Mouse (Mus musculus): ENCODE results near the gene Gm8369.
"Not testable (repeated sequence)": the region's sequence is repeated elsewhere in the genome, so short reads cannot be mapped to it uniquely, and the experiment has no call there.

Gene Gm8369

GRCm38 (mm10) chr19:11485746-11486145 lies at the start of gene Gm8369:
Gm8369 (plus strand) TSS chr19:11485938.
- DNase-seq: no peak

- no peak for DNase-seq
Observed at GRCm38 (mm10) chr19:11443338-11443737, 42.4 kb upstream of the Gm8369 start, which contains the start of gene Ms4a4b. Ms4a4b (plus strand) TSS chr19:11443553.

GRCm38 (mm10) chr19:11443964-11444363 lies 41.8 kb upstream of the Gm8369 start:
- no peak for DNase-seq

GRCm38 (mm10) chr19:11447238-11447637 lies 38.5 kb upstream of the Gm8369 start:
- no peak for DNase-seq

GRCm38 (mm10) chr19:11459041-11459440 lies 26.7 kb upstream of the Gm8369 start:
- not testable (repeated sequence) for DNase-seq

- DNase-seq: not testable (repeated sequence)
Observed at GRCm38 (mm10) chr19:11464795-11465194, 20.9 kb upstream of the Gm8369 start.

- DNase-seq: no peak
Observed at GRCm38 (mm10) chr19:11466471-11466870, 19.3 kb upstream of the Gm8369 start.

- not testable (repeated sequence) for DNase-seq
Observed at GRCm38 (mm10) chr19:11468361-11468760, 17.4 kb upstream of the Gm8369 start.

- DNase-seq: peak; percentile 5
Observed at GRCm38 (mm10) chr19:11469215-11469614, 16.5 kb upstream of the Gm8369 start, which contains the start of gene Ms4a6c. Ms4a6c (plus strand) TSS chr19:11469366.

GRCm38 (mm10) chr19:11479714-11480113 lies 6.0 kb upstream of the Gm8369 start:
- no peak for DNase-seq

- DNase-seq: no peak
Observed at GRCm38 (mm10) chr19:11482684-11483083, 3.1 kb upstream of the Gm8369 start.

- DNase-seq: no peak
Observed at GRCm38 (mm10) chr19:11483941-11484340, 1.8 kb upstream of the Gm8369 start.

GRCm38 (mm10) chr19:11484388-11484787 lies 1.4 kb upstream of the Gm8369 start:
- no peak for DNase-seq

GRCm38 (mm10) chr19:11485266-11485665 lies 472 bp upstream of the Gm8369 start:
- DNase-seq: no peak

GRCm38 (mm10) chr19:11486599-11486998 lies 861 bp downstream of the Gm8369 start:
- DNase-seq: no peak

- DNase-seq: no peak
Observed at GRCm38 (mm10) chr19:11491406-11492189, 5.9 kb downstream of the Gm8369 start.

- no peak for DNase-seq
Observed at GRCm38 (mm10) chr19:11492671-11493070, 6.9 kb downstream of the Gm8369 start.

- no peak for DNase-seq
Observed at GRCm38 (mm10) chr19:11494519-11494918, 8.8 kb downstream of the Gm8369 start.

GRCm38 (mm10) chr19:11496361-11496760 lies 10.6 kb downstream of the Gm8369 start:
- DNase-seq: no peak

- DNase-seq: not testable (repeated sequence)
Observed at GRCm38 (mm10) chr19:11497300-11497699, 11.6 kb downstream of the Gm8369 start.

GRCm38 (mm10) chr19:11500796-11501195 lies 15.1 kb downstream of the Gm8369 start:
- no peak for DNase-seq

- DNase-seq: no peak
Observed at GRCm38 (mm10) chr19:11501326-11501725, 15.6 kb downstream of the Gm8369 start.

GRCm38 (mm10) chr19:11504857-11505256 lies 19.1 kb downstream of the Gm8369 start:
- DNase-seq: no peak

GRCm38 (mm10) chr19:11513458-11513857 lies 27.7 kb downstream of the Gm8369 start:
- DNase-seq: no peak

- no peak for DNase-seq
Observed at GRCm38 (mm10) chr19:11516246-11516645, 30.5 kb downstream of the Gm8369 start, which contains the start of gene Ms4a6b. Ms4a6b (plus strand) TSS chr19:11516512.
